ENCODE assay signal across 8 mouse cellular contexts in genomic region chr16:37421851-37422250, GRCm38 (mm10). TPM values are rescaled to one million over a fixed set of nuclear protein-coding genes. Genes with fewer than 3 reads are reported as not detected.
"Had no signal": no experiment of that assay in that cellular context is flagged by ENCODE, and none has a peak within 500 bp of the region (broad histone marks: within the 10 kb centered on the region; RNA-seq: fewer than 3 reads in every experiment).

No protein-coding gene starts in this region.

- DNase-seq: kidney, postnatal 10 days; kidney, postnatal 36 days; layer of hippocampus, adult 9-11 months; liver, postnatal 0 days; lung, embryonic 14.5 days; thymus, adult 18-20 months; thymus, postnatal 36 days had no signal

RNA-seq across cellular contexts. Expression of gene Stxbp5l, which starts 37.1 kb away (rescaled TPM):
- total RNA-seq: megakaryocyte, adult 5-6 weeks had no signal
